Mouse (Mus musculus) G1E (cell line): ENCODE data around the gene Elfn2. TPM values are rescaled to one million over a fixed set of nuclear protein-coding genes. Genes with fewer than 3 reads are reported as not detected.

Experiments used
- ATAC-seq: 2 replicates; pipeline ENCODE4 v1.8.0; 2016; ENCODE audit warnings: mild to moderate bottlenecking; ENCODE audit not compliant: insufficient number of reproducible peaks, poor library complexity, low FRiP score, severe bottlenecking; ENCODE audit errors: extremely low read depth
- DNase-seq: peaks from one replicate; pipeline ENCODE4 v3.0.0; 2012; ENCODE audit warnings: low spot score
- H3K27me3 ChIP-seq: 2 replicates; pipeline ENCODE4 v1.6.1; 2012; ENCODE audit warnings: mild to moderate bottlenecking, low read length, inconsistent platforms; ENCODE audit not compliant: insufficient read depth
- H3K36me3 ChIP-seq: replicated peaks from 2 replicates; pipeline ENCODE3; 2012; ENCODE audit warnings: mild to moderate bottlenecking, inconsistent platforms
- H3K4me1 ChIP-seq: 2 replicates; pipeline ENCODE4 v1.6.1; 2012; ENCODE audit warnings: low read depth, low read length, inconsistent platforms, mixed read lengths; ENCODE audit not compliant: insufficient read depth
- H3K4me3 ChIP-seq: 2 replicates; pipeline ENCODE4 v1.5.1; 2012; ENCODE audit warnings: low read depth, mild to moderate bottlenecking, inconsistent platforms, low read length, moderate library complexity, mixed read lengths
- H3K9me3 ChIP-seq: replicated peaks from 2 replicates; pipeline ENCODE4 v1.6.1; 2012; ENCODE audit warnings: inconsistent platforms
- CTCF ChIP-seq: IDR thresholded peaks from 2 replicates; pipeline ENCODE4 v1.5.1; 2012; ENCODE audit warnings: low read depth, low read length, inconsistent platforms, mixed read lengths
- GATA1 ChIP-seq: IDR thresholded peaks from 2 replicates; pipeline ENCODE4 v1.6.1; 2012; ENCODE audit warnings: borderline replicate concordance, low read length, inconsistent platforms, mixed read lengths
- GATA2 ChIP-seq: IDR thresholded peaks from 2 replicates; pipeline ENCODE4 v1.6.1; 2012; ENCODE audit warnings: low read depth, low read length, inconsistent platforms, borderline replicate concordance
- POLR2AphosphoS5 ChIP-seq: IDR thresholded peaks from 2 replicates; pipeline ENCODE4 v1.6.1; 2012; ENCODE audit warnings: low read depth, low read length, inconsistent platforms; ENCODE audit not compliant: insufficient replicate concordance
- TAL1 ChIP-seq: conservative IDR thresholded peaks from 2 replicates; pipeline ENCODE4 v1.6.1; 2012; ENCODE audit warnings: low read depth, low read length, inconsistent platforms, mixed read lengths
- polyA plus RNA-seq: library from polyadenylated mRNA; stranded (reverse); fragments of >175 nt; gene quantifications from 2 replicates; pipeline ENCODE4 v1.2.3, GENCODE M21; 2012
- total RNA-seq, 2 experiments: library from RNA; stranded (forward) in 1 of 2; stranded (reverse) in 1 of 2; fragments of 200-1000 nt in 1 of 2; fragments of >200 nt in 1 of 2; fragmentation: Nextera tagmentation in 1 of 2; gene quantifications; 2 replicates each; pipeline ENCODE4 v1.2.3; 2014 to 2017

Gene Elfn2
- total and polyA plus RNA-seq, 3 experiments: 0.05 TPM; not detected in 2

GRCm38 (mm10) chr15:78680291-78680690, 38.3 kb downstream of the Elfn2 start:
- TF ChIP-seq POLR2AphosphoS5 (no peak), GATA1 (no peak), GATA2 (no peak), CTCF (no peak), TAL1 (no peak)
- Histone ChIP-seq H3K36me3 (no peaks in the 10 kb centered on the region), H3K27me3 (peaks cover 11% of the 10 kb centered on the region; the same call in 1 of the 2 replicates), H3K9me3 (no peaks in the 10 kb centered on the region), H3K4me3 (no peak overlapping the region), H3K4me1 (no peaks in the 10 kb centered on the region)
- ATAC-seq (no peak), DNase-seq (no peak)

GRCm38 (mm10) chr15:78677708-78678107, 40.9 kb downstream of the Elfn2 start:
- H3K27me3 ChIP-seq: peaks cover 11% of the 10 kb centered on the region; the same call in 1 of the 2 replicates
- H3K9me3 ChIP-seq: no peaks in the 10 kb centered on the region
- ATAC-seq (no peak), DNase-seq (no peak)
- TF ChIP-seq TAL1: no peak
- TF ChIP-seq GATA1: no peak
- TF ChIP-seq CTCF: no peak
- TF ChIP-seq POLR2AphosphoS5: no peak
- no peak for TF ChIP-seq GATA2
- no peaks in the 10 kb centered on the region for H3K4me1 ChIP-seq
- no peaks in the 10 kb centered on the region for H3K36me3 ChIP-seq
- no peak overlapping the region for H3K4me3 ChIP-seq

GRCm38 (mm10) chr15:78677015-78677414, 41.6 kb downstream of the Elfn2 start:
- no peak for ATAC-seq
- Histone ChIP-seq H3K4me1 (no peaks in the 10 kb centered on the region), H3K4me3 (no peak overlapping the region), H3K27me3 (peaks cover 11% of the 10 kb centered on the region; the same call in 1 of the 2 replicates), H3K36me3 (no peaks in the 10 kb centered on the region), H3K9me3 (no peaks in the 10 kb centered on the region)
- TF ChIP-seq CTCF: no peak
- TF ChIP-seq TAL1: no peak
- TF ChIP-seq GATA1: no peak
- no peak for TF ChIP-seq GATA2
- TF ChIP-seq POLR2AphosphoS5: no peak
- no peak for DNase-seq

DNA sequence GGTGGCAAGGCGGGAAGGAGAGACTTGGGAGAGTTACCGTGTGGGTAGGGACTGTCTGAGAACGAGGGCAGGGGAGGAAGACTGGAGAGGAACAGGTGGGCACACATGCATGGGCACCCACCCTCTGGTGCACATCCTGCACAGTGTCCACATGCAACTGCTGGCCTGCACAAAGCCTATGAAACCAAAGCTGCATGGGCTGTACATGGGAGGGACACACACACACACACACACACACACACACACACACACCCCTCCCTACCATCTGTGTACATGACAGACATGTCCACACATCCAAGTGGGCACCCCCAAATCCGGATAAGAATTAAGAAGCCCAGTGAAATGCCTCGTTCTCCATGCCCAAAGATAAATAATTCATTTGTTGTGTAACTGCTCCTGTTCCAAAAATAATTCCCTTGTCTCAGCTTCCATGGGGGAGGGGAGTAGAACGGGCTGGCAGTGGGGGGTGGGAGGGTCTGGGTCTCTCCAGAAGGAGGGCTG, 43.6 kb downstream of the Elfn2 start:
- DNase-seq: no peak
- no peak for ATAC-seq
- Histone ChIP-seq H3K9me3 (no peaks in the 10 kb centered on the region), H3K36me3 (no peaks in the 10 kb centered on the region), H3K27me3 (peaks cover 9% of the 10 kb centered on the region; the same call in 1 of the 2 replicates), H3K4me3 (no peak overlapping the region), H3K4me1 (no peaks in the 10 kb centered on the region)
- no peak for TF ChIP-seq POLR2AphosphoS5
- no peak for TF ChIP-seq GATA1
- no peak for TF ChIP-seq TAL1
- TF ChIP-seq GATA2: no peak

DNA sequence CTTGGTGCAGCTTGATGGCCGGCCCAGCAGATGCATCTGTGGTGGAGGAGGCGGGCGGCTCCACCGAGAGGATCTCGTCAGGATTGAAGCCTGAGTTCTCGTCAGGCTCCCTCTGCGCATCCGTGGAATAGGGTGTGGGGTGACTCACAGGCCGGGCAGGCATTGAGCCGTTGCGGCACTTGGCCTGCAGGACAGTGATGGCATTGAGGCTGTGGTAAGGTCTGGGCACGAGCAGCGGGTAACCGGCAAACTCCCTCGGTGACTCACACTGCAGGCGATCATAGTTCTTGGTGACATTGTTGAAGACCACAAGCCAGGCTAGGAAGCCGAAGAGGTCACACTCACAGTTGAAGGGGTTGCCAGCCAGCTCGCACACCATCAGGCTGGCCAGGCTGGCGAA, 45.1 kb downstream of the Elfn2 start:
- no peak for TF ChIP-seq GATA2
- no peak for TF ChIP-seq GATA1
- no peak for TF ChIP-seq TAL1
- TF ChIP-seq CTCF: no peak
- TF ChIP-seq POLR2AphosphoS5: no peak
- Histone ChIP-seq H3K4me3 (no peak overlapping the region), H3K27me3 (peaks cover 6% of the 10 kb centered on the region; the same call in 1 of the 2 replicates), H3K4me1 (no peaks in the 10 kb centered on the region), H3K9me3 (no peaks in the 10 kb centered on the region), H3K36me3 (no peaks in the 10 kb centered on the region)
- DNase-seq (no peak), ATAC-seq (no peak)

GRCm38 (mm10) chr15:78670341-78670740, 48.2 kb downstream of the Elfn2 start:
- TF ChIP-seq GATA1 (no peak), POLR2AphosphoS5 (no peak), CTCF (no peak), TAL1 (no peak), GATA2 (no peak)
- ATAC-seq (no peak), DNase-seq (no peak)
- Histone ChIP-seq H3K4me1 (no peaks in the 10 kb centered on the region), H3K27me3 (peaks cover 3% of the 10 kb centered on the region; the same call in 1 of the 2 replicates), H3K9me3 (no peaks in the 10 kb centered on the region), H3K4me3 (no peak overlapping the region), H3K36me3 (no peaks in the 10 kb centered on the region)

DNA sequence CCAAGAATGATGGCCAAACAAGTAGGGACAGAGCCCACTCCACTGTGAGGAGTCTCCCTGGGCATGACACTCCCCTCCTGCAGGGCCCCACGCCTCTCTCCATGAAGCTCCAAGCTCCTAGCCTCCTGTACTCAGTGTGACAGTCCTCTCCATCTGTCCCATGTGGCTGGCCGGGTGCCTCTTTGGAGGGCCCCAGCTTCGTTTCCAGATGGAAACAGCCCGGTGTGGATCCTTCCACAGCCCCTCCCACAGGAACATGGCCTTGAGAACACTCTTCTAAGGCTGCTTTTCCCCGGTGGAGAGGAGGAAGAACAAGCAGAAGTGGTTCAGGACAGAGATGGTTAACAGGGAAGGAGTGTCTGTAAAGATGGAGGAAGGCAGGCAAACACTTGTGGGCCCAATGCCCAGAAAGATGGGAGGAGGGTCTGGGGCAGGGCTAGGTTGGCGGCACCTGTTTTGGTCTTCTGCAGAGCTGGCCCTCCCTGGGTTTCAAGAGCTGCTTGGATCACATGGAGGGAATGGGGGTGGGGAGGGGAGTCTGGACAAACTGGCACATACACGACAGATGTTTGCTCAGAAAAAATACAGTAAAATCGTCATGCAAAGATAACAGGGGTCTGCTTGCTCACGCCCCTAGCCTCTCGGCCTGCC, 49.2 kb downstream of the Elfn2 start:
- TF ChIP-seq POLR2AphosphoS5 (no peak), GATA2 (no peak), GATA1 (no peak), CTCF (no peak), TAL1 (no peak)
- H3K27me3 ChIP-seq: peaks cover 6% of the 10 kb centered on the region; the same call in 1 of the 2 replicates
- no peaks in the 10 kb centered on the region for H3K4me1 ChIP-seq
- H3K4me3 ChIP-seq: no peak overlapping the region
- ATAC-seq (no peak), DNase-seq (no peak)
- H3K36me3 ChIP-seq: no peaks in the 10 kb centered on the region
- H3K9me3 ChIP-seq: no peaks in the 10 kb centered on the region
